Mouse (Mus musculus) thymus, adult 2 months (tissue): ENCODE results near the gene Ubxn6.

Source experiments
- CTCF ChIP-seq: fragments of 200-500 bp; IDR thresholded peaks from 2 replicates; pipeline ENCODE4 v1.5.1; 2012; ENCODE audit warnings: mild to moderate bottlenecking, control low read depth, low read length, moderate library complexity, borderline replicate concordance; ENCODE audit not compliant: control insufficient read depth, poor library complexity, insufficient read depth; ENCODE audit errors: extremely low read depth
- POLR2A ChIP-seq: fragments of 200-500 bp; IDR thresholded peaks from 2 replicates; pipeline ENCODE4 v1.6.1; 2012; ENCODE audit warnings: mild to moderate bottlenecking, low read length, control low read depth, moderate library complexity; ENCODE audit not compliant: control insufficient read depth, poor library complexity, insufficient read depth; ENCODE audit errors: extremely low read depth

- TF ChIP-seq CTCF (no peak), POLR2A (no peak)
Observed at GRCm38 (mm10) chr17:56110571-56110970, 35.7 kb upstream of the Ubxn6 start.
